Mouse (Mus musculus): ENCODE results near the gene Trmt2a. TPM values are rescaled to one million over a fixed set of nuclear protein-coding genes. Genes with fewer than 3 reads are reported as not detected.
A peak's percentile ranks its signal among the peaks of the same experiment; 100 is the strongest.
"Not testable (repeated sequence)": the region's sequence is repeated elsewhere in the genome, so short reads cannot be mapped to it uniquely, and the experiment has no call there.

Trmt2a gene
- total RNA-seq, 2 experiments from 2014 or later = 46.7 to 53.2 TPM

GRCm38 (mm10) chr16:18253866-18254265 lies 5.4 kb downstream of the Trmt2a start:
- intact Hi-C loops (cut with DNase I) = no loop called here
- DNase-seq (ENCODE audit: extremely low spot score in 1 of 2, low spot score in 2 of 2) = no peak

GRCm38 (mm10) chr16:18258221-18258620 lies 9.7 kb downstream of the Trmt2a start, which contains the start of gene Gm49776:
Gene Gm49776 (minus strand): TSS chr16:18258321.
- no peak for DNase-seq (ENCODE audit: extremely low spot score in 1 of 2, low spot score in 2 of 2)
- intact Hi-C loops (cut with DNase I) = no loop called here

- intact Hi-C loops (cut with DNase I) = no loop called here
- no peak for DNase-seq (ENCODE audit: extremely low spot score in 1 of 2, low spot score in 2 of 2)
Measured at GRCm38 (mm10) chr16:18265024-18265423, 16.5 kb downstream of the Trmt2a start.

DNA sequence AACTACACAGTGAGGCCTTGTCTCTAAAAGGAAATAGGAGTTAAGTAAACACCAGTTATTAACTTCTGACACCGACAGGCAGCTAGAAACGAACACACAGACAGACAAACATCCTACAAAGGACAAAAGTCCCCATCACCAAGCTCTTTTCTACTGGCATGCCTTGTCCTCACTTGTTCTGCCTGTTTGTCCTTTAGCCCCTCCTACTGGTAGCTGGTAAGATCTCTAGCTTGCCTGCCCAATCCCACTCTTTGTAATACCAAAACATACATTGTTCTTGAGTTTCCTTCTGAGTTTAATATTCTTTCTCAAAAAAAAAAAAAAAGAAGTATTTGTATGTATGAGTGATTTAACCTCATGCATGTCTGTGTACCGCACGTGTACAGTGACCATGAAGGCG lies 19.7 kb downstream of the Trmt2a start:
- DNase-seq (ENCODE audit: extremely low spot score in 1 of 2, low spot score in 2 of 2) = no peak
- intact Hi-C loops (cut with DNase I) = no loop called here

- DNase-seq (ENCODE audit: extremely low spot score in 1 of 2, low spot score in 2 of 2) = no peak
- intact Hi-C loops (cut with DNase I) = no loop called here
Measured at GRCm38 (mm10) chr16:18275166-18275565, 26.7 kb downstream of the Trmt2a start.

DNA sequence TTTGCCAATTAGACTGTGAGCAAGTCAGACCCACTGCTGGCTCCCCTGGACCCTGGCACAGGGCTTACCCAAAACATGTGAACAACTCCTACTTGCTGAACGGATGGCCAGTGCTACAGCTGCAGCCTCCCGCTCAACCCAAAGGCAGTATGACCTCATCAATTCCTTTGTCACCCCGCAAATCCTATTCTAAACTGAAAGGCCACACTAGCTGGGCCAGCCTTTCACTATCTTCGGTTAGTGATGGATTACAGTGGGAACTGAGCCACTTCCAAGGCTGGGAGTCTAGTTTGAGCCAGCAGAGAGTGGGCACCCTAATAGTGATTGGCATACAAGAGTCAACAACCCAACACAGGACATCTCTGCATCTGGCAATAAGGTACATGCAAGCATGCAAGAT lies 39.7 kb downstream of the Trmt2a start:
- no peak for DNase-seq (ENCODE audit: extremely low spot score in 1 of 2, low spot score in 2 of 2)
- intact Hi-C loops (cut with DNase I) = no loop called here

DNA sequence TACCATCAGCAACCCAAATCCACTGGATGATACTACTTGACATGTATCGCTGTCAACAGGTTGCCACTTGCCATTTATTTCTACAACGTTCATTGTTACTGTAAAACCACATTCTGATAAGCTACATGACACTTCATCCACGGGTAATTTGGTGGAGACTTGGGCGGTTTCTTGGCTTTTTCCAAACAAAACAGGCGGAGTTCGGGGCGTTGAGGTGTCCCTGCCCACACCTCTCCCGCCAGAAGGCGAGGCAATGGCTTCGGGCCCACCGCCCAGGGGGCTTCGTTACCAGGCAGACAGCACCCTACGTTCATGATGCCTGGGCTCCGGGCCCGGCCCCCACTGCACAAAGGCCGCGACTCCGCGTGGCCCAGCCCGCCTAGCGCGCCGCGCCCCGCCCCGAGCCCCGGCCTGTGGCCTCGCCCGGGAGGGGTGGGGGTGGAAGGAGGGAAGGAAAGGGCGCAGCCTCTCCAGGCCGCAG lies 40.1 kb downstream of the Trmt2a start:
- peak in 1 of 2 experiments; percentile 86 for DNase-seq (ENCODE audit: extremely low spot score in 1 of 2, low spot score in 2 of 2)
- intact Hi-C loops (cut with DNase I) = no loop called here

- intact Hi-C loops (cut with DNase I) = no loop called here
- DNase-seq (ENCODE audit: extremely low spot score in 1 of 2, low spot score in 2 of 2) = peak; percentile 98 to 99
Measured at GRCm38 (mm10) chr16:18289067-18289588, 40.6 kb downstream of the Trmt2a start, which contains the start of gene Dgcr8. Gene Dgcr8 (minus strand): TSS chr16:18289246.

DNA sequence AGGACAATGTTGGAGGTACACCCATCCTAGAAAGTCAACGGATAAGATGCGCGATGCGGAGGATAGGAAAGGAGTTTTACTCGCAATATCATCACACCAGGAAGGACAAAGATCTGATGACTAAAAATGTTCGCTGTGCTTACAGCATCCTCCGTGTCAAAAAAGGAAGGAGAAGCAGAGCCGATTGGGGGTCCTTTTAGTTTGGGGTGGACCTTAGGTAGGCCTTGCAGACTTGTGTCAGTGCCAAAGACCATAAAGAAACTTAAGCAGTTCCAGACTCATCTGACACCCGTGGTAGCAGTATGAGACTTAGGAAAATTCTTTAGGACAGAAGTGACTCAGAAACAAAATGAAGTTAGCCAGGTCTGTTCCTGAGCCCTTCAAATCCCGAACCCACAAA lies 41.1 kb downstream of the Trmt2a start:
- intact Hi-C loops (cut with DNase I); DNase-seq (ENCODE audit: extremely low spot score in 1 of 2, low spot score in 2 of 2): not testable (repeated sequence)

Small RNA genes lying within 50 kb of the gene (microRNA-seq; reads per million reads assigned to microRNA genes)
- gene Gm24572 = 1.1 reads per million
- 412 reads per million, percentile 69 among the genes with 10 or more reads in this experiment for gene Mir1306

Other genes starting within 250 kb of the Trmt2a start
- gene Dgcr6, start 195.8 kb upstream of the Trmt2a start, total RNA-seq (2021) = 100 to 1,000 TPM; 111 to 120 TPM
- 10 to 100 TPM; 13.5 to 19.5 TPM for gene Prodh, start 158.5 kb upstream of the Trmt2a start, total RNA-seq (2021)
- 10 to 100 TPM; 73.2 to 82.6 TPM for gene Rtn4r, start 121.0 kb upstream of the Trmt2a start, total RNA-seq (2021)
- gene Ccdc188, start 30.8 kb upstream of the Trmt2a start, total RNA-seq (2021) = not detected
- 100 to 1,000 TPM; 104 TPM for gene Zdhhc8, start 13.5 kb upstream of the Trmt2a start, total RNA-seq (2021)
- 100 to 1,000 TPM; 116 to 122 TPM for gene Ranbp1, start 53 bp downstream of the Trmt2a start, total RNA-seq (2021)
- not detected for gene Gm49776, start 9.6 kb downstream of the Trmt2a start, total RNA-seq (2021)
- gene Dgcr8, start 40.6 kb downstream of the Trmt2a start, total RNA-seq (2021) = 10 to 100 TPM; 41.8 to 44.2 TPM
- gene Tango2, start 99.4 kb downstream of the Trmt2a start, total RNA-seq (2021) = 100 to 1,000 TPM; 105 to 125 TPM
- 10 to 100 TPM; 43.0 to 46.4 TPM for gene Arvcf, start 99.5 kb downstream of the Trmt2a start, total RNA-seq (2021)
- 10 to 100 TPM; 24.1 to 27.4 TPM for gene Txnrd2, start 177.7 kb downstream of the Trmt2a start, total RNA-seq (2021)
- gene Comt, start 178.2 kb downstream of the Trmt2a start, total RNA-seq (2021) = 10 to 100 TPM; 65.2 to 66.3 TPM